Mouse (Mus musculus) CD4-positive helper T cell, adult 2 months (primary cell): Measurements from ENCODE around the gene Map4.
"Not testable (repeated sequence)": the region's sequence is repeated elsewhere in the genome, so short reads cannot be mapped to it uniquely, and the experiment has no call there.

Source experiments
- DNase-seq: peaks from one replicate; pipeline ENCODE4 v3.0.0-alpha.2; 2012; ENCODE audit warnings: low read depth, missing footprints, low spot score

Map4 gene

GRCm38 (mm10) chr9:109917931-109918330 is 13.3 kb upstream of the Map4 start:
- DNase-seq, result no peak

GRCm38 (mm10) chr9:109929131-109929530 is 2.1 kb upstream of the Map4 start:
- DNase-seq, result no peak

DNA sequence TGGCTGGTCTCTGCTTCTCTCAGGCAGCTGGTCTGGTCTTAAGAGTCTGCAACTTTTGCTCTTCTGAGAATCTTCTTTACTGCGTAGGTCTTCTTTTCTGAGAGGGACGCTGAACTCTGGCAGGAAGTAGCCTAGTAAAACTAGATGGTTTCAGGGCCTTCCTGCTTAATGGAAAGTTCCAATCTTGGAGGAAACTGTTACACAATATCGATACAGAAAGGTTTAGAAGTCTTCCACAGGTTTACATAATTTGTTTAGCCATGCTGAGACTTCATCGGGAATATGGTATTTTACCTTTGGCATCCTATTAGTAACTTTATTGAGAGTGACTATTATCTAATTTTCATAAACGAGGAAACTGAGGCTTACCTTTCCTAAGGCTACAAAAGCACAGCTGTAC is 1.2 kb upstream of the Map4 start:
- DNase-seq, result peak; percentile 15

DNA sequence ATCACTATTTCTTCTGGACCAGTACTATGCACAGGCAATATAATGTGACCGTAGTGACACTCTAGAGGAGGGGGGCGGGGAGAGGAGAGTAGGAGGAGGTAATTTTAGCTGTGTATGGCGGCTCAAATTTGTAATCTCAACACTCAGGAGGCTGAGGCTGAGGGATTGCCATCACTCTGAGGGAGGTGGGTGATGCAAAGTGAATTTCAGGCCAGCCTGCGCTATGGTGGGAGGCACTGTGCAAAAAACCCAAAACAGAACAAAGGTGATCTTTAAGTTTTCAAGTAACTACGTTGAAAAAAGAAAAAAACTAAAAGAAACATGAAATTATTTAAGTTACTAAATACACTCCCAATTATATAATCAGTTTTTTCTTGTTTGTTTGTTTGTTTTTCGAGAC is 508 bp upstream of the Map4 start:
- peak; percentile 19 for DNase-seq

- peak; percentile 53 for DNase-seq
These were observed 1.1 kb downstream of the Map4 start for GRCm38 (mm10) chr9:109932361-109932755.

- peak; percentile 24 for DNase-seq
These were observed 1.6 kb downstream of the Map4 start for GRCm38 (mm10) chr9:109932756-109933375.

DNA sequence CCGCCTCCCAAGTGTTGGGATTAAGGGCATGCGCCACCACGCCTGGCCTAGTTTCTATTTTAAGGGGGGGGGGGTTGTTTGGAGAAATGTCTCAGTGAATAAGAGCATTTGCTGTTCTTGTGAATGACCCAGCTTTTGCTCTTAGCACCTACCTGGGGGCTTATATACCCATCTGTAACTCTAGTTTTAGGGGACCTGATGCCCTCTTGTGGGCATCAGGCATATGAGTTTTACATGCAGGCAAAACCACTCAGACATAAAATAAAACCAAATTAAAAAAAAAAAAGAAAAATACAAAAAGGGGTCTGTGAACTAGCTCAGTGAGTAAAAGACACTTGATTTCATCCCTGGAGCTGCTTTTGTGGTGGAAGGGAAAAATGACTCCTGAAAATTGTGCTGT is 8.1 kb downstream of the Map4 start:
- peak; percentile 30 for DNase-seq

DNA sequence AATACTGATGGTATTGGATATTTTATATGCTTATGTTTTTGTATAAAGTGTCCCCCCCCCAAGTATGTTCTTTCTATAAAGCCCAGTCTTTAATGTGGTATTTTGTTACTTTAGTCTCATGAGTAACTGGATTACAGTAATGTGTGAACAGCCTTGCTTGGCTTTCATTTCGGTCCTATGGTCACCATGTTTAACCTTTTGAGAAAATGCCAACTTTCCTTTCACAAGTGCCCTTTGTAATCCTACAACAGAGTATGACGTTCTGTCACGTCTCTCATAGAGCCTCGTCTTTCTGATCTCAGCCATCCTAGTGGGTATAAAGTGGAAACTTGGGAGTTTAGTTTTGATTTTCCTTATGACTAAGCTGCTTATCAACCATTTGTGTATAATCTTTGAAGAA is 11.5 kb downstream of the Map4 start:
- DNase-seq, result no peak

- no peak for DNase-seq
These were observed 13.5 kb downstream of the Map4 start for GRCm38 (mm10) chr9:109944712-109945111.

DNA sequence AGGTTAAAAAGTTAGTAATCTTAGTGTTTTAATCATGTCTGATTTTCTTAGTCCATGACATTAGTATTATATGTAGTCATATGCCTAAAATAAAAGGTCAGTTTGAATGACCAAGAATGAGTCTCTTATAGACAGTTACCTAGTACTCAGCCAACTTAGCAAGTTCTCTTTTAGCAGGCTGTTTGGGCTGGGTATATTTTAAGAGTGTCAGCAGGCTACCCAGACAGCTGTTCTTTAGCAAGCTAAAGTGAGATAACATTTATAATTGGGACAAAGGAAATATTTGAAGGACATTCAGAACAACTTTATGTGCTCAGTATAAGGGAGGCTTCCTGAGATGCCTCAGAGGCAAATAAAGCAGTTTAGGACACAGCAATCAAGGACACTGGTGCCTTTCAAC is 17.3 kb downstream of the Map4 start:
- no peak for DNase-seq

- no peak for DNase-seq
These were observed 18.5 kb downstream of the Map4 start for GRCm38 (mm10) chr9:109949801-109950200.

DNA sequence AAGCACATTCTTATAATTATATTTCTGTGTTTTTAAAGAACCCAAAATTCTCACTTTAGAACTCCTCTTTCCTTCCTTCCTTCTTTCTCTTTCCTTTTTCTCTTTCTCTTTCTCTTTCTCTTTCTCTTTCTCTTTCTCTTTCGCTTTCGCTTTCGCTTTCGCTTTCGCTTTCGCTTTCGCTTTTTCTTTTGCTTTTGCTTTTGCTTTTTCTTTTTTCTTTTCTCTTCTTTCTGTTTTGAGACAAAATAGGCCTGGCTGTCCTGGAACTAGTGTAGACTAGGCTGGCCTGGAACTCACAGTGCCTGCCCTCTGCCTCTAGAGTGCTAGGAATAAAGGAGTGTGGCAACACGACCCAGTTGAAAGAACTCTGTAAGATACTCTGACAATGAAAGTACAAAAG is 22.3 kb downstream of the Map4 start:
- peak; percentile 71 for DNase-seq

GRCm38 (mm10) chr9:109954631-109955030 is 23.4 kb downstream of the Map4 start:
- no peak for DNase-seq

GRCm38 (mm10) chr9:109959456-109960150 is 28.3 kb downstream of the Map4 start:
- no peak for DNase-seq

DNA sequence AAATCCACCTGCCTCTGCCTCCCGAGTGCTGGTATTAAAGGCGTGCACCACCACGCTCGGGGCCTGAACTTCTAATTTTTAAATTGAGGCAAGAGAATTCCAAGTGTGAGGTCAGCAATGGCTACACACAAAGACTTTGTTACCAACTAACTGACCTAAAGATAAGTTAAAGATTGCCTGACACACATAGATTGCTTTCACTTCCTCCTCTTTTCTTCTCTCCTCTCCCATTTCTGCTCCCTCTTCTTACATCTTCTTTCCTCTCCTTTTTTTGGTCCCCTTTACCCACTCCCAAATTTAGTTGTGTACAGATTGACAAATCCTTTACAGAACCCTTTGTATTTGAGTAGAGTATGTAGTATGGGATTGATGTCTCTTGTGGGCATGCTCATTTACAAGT is 29.3 kb downstream of the Map4 start:
- DNase-seq, result no peak

GRCm38 (mm10) chr9:109964761-109965160 is 33.5 kb downstream of the Map4 start:
- no peak for DNase-seq

- peak; percentile 16 for DNase-seq
These were observed 37.3 kb downstream of the Map4 start for GRCm38 (mm10) chr9:109968351-109969116.

GRCm38 (mm10) chr9:109969181-109969580 is 37.9 kb downstream of the Map4 start:
- no peak for DNase-seq

GRCm38 (mm10) chr9:109969792-109970336 is 38.6 kb downstream of the Map4 start:
- DNase-seq, result no peak

DNA sequence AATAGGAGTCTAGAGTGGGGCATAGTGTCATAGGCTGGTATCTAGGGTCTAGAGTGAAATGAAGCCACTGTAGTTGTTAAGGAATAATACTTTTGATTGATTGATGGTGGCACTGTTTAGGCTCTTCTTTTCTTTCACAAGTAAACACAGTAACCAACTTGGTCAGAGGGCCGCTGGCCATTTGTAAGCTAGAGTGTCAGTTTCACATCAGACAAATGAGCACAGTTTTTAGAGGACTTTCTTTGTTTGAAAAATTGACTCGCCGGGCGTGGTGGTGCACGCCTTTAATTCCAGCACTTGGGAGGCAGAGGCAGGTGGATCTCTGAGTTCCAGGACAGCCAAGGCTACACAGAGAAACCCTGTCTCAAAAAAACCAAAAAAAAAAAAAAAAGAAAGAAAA is 40.5 kb downstream of the Map4 start:
- not testable (repeated sequence) for DNase-seq

DNA sequence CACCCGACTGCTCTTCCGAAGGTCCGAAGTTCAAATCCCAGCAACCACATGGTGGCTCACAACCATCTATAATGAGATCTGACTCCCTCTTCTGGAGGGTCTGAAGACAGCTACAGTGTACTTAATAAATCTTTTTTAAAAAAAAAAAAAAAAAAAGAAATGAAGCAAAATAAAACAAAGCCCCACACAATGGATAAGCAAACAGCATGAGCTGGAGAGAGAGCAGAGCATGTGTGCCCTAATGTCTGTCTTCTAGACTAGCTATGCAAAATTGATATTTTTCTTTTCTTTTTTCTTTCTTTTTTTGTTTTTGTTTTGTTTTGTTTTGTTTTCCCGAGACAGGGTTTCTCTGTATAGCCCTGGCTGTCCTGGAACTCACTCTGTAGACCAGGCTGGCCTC is 49.0 kb downstream of the Map4 start:
- DNase-seq, result not testable (repeated sequence)

- peak; percentile 46 for DNase-seq
These were observed 54.2 kb downstream of the Map4 start for GRCm38 (mm10) chr9:109985416-109985815.
